Mouse (Mus musculus) thymus, adult 2 months (tissue): ENCODE data around the gene Slc25a13.

ENCODE experiments used
- CTCF ChIP-seq: fragments of 200-500 bp; IDR thresholded peaks from 2 replicates; pipeline ENCODE4 v1.5.1; 2012; ENCODE audit warnings: mild to moderate bottlenecking, control low read depth, low read length, moderate library complexity, borderline replicate concordance; ENCODE audit not compliant: control insufficient read depth, poor library complexity, insufficient read depth; ENCODE audit errors: extremely low read depth
- POLR2A ChIP-seq: fragments of 200-500 bp; IDR thresholded peaks from 2 replicates; pipeline ENCODE4 v1.6.1; 2012; ENCODE audit warnings: mild to moderate bottlenecking, low read length, control low read depth, moderate library complexity; ENCODE audit not compliant: control insufficient read depth, poor library complexity, insufficient read depth; ENCODE audit errors: extremely low read depth

DNA sequence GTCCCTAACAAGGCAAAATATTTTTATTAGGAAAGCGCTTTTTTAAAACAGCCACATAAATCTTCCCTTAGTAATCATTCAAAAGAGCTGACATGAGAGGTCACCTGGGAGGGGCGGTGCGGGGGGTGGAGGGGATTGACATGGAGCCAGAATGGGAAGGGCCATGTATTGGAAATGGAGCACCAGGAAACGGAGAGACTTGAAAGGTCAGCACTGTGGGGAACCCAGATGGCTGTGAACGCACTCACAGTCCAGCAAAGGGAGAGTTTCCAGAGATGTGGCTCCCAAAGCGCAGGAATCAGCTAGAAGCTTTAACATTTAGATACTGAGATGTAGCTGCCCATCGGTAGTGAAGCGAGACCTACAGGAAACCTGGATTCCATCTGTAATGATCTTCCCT lies 101.2 kb downstream of the Slc25a13 start:
- TF ChIP-seq CTCF: no peak
- TF ChIP-seq POLR2A: no peak
